Mouse (Mus musculus): ENCODE measurements around the gene Megf6. TPM values are rescaled to one million over a fixed set of nuclear protein-coding genes. Genes with fewer than 3 reads are reported as not detected.

The Megf6 gene
- polyA plus RNA-seq, 1 experiment from 2014 or later: 6.8 TPM

DNA sequence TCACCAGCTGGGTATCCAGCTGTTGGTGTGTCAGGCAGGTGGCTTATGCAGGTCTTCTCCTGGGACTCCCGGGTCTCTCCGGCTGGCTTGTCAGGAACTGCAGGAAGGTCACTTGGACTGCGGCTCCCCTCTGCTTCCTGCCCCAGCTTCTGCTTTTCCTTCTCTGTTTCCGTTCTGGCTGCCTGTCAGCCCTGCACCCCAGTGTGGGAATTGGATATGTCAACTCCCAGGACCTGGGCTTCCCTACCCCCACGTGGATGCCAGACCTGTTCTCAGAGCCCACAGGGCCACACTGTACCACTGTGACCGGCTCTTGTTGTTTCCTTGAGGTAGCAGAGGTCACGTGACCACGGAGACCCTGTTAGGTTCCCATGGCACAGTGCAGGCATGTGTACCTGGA, 18.4 kb downstream of the Megf6 start:
- no peak for ATAC-seq
- H3K27ac ChIP-seq: no peak overlapping the region

DNA sequence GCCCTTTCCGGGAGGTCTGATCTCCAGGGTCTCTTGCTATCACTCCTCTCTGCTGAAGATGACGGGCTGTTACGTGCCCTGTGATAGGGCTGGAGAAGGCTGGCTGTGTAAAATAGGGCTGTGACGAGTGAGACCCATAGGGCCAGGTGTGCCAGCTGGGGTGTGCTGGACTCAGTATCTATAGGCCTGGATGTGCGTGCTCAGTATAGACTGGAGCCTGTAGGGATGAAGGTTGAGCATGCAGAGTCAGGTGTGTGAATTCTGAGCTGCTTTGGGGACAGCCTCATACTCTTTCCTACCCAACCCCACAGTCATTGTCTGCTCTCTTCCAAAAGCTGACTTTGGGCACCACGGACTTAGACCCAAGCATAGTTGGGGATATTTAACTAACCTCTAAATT, 27.4 kb downstream of the Megf6 start:
- H3K36me3 ChIP-seq: no peaks in the 10 kb centered on the region
- ATAC-seq: peak; percentile 50; the same call in 1 of the 2 replicates
- H3K27ac ChIP-seq: peak overlapping the region; percentile 51; the same call in 1 of the 2 replicates
- 42% methylated on average over 6 of the region's 6 CpGs for WGBS
- H3K4me3 ChIP-seq (replicated peaks): no peak overlapping the region
- H3K9me3 ChIP-seq: no peaks in the 10 kb centered on the region
- no peak overlapping the region for H3K4me2 ChIP-seq (replicated peaks)
- no peaks in the 10 kb centered on the region for H3K27me3 ChIP-seq
- H3K4me1 ChIP-seq (replicated peaks): peaks cover 18% of the 10 kb centered on the region
- H3K9ac ChIP-seq (replicated peaks): no peak overlapping the region

More for the DNA sequence above, 18.4 kb downstream of the Megf6 start:
- Histone ChIP-seq H3K36me3 (no peaks in the 10 kb centered on the region), H3K4me3 (replicated peaks) (no peak overlapping the region), H3K27me3 (no peaks in the 10 kb centered on the region), H3K4me1 (replicated peaks) (no peaks in the 10 kb centered on the region), H3K9ac (replicated peaks) (no peak overlapping the region), H3K4me2 (replicated peaks) (no peak overlapping the region), H3K9me3 (no peaks in the 10 kb centered on the region)
- 84% methylated on average over 8 of the region's 8 CpGs for WGBS

DNA sequence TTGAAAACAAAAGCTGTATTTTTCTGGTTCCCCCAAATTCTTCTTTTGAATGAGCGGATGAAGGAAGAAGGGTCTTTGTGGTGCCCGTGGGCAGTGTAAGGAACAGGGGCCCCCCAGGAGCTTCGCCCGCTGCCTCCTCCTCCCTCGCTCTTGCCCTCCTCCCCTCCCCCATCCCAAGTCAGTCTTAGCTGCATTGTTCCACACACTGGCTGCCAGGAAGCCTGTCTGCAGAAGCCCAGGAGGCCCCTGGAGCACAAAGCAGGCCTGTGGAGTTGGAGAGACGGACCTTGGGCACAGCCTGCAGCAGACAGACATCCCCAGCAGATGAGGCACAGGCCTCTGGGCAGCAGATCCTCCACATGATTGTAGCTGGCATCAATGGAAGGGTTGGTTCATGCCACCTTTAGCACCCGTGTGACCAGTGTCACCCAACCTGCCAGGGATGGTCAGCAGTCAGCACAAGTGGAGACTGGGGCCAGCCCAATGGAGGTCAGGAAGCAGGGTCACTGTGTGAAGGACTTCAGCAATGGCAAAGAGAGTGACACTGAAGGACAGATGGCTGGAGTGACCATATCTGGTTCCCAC, 27.9 kb downstream of the Megf6 start:
- peak overlapping the region; percentile 32; the same call in 1 of the 2 replicates for H3K9ac ChIP-seq (replicated peaks)
- WGBS: 11% methylated on average over 7 of the region's 7 CpGs
- peak; percentile 48; the same call in 1 of the 2 replicates for ATAC-seq

DNA sequence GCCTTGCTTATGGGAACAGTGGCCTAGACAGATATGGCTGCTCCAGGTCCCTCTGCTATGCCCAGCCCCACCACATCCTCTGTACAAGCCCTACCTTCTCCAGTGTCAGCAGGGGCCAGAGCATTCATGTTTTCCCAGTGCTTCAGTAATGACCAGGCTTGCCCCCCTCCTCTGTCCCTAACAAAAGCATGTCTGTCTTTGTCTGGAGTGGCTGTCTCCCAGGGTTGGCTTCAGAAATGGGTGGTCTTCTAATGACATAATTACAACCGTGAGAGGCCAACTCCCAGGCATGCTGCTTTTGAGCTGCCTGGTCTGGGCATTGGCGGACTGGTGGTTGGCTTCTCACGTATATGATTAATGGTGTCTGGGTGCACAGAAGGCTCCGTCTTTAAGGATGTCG, 31.0 kb downstream of the Megf6 start:
- Histone ChIP-seq H3K4me3 (replicated peaks) (no peak overlapping the region), H3K4me2 (replicated peaks) (no peak overlapping the region), H3K27me3 (no peaks in the 10 kb centered on the region), H3K27ac (no peak overlapping the region), H3K36me3 (no peaks in the 10 kb centered on the region), H3K9me3 (no peaks in the 10 kb centered on the region), H3K9ac (replicated peaks) (no peak overlapping the region), H3K4me1 (replicated peaks) (peaks cover 18% of the 10 kb centered on the region)
- 69% methylated on average over 5 of the region's 5 CpGs for WGBS
- ATAC-seq: no peak

More for the DNA sequence above, 27.9 kb downstream of the Megf6 start:
- H3K36me3 ChIP-seq: no peaks in the 10 kb centered on the region
- H3K9me3 ChIP-seq: no peaks in the 10 kb centered on the region
- H3K4me2 ChIP-seq (replicated peaks): 0 out of 2 replicates have a peak overlapping the region, but pooled peaks have one; percentile 8
- H3K27me3 ChIP-seq: no peaks in the 10 kb centered on the region
- no peak overlapping the region for H3K4me3 ChIP-seq (replicated peaks)
- H3K27ac ChIP-seq: peak overlapping the region; percentile 51; the same call in 1 of the 2 replicates
- H3K4me1 ChIP-seq (replicated peaks): peaks cover 18% of the 10 kb centered on the region

DNA sequence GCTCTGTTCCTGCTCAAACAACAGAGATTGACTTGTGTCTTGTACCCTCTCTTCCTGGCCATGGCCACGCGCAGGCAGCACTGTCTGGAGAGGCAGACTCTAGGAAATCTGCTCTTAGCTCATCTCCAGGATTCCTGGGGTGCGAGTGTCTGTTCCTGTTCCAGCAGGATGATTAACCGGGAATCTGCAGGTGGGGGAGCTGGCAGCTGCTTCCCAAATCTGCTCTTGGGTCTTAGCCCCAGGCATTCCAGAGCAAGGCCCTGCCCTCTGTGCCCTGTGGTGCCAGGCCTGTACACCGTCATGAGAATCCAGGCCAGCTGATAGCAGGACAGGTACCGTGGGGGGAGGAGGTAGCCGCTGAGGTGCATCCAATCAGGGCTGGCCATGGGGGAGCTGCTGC, 34.0 kb downstream of the Megf6 start:
- no peak overlapping the region for H3K4me3 ChIP-seq (replicated peaks)
- ATAC-seq: no peak
- H3K9me3 ChIP-seq: no peaks in the 10 kb centered on the region
- H3K9ac ChIP-seq (replicated peaks): 0 out of 2 replicates have a peak overlapping the region, but pooled peaks have one; percentile 19
- no peak overlapping the region for H3K4me2 ChIP-seq (replicated peaks)
- no peak overlapping the region for H3K27ac ChIP-seq
- no peaks in the 10 kb centered on the region for H3K27me3 ChIP-seq
- no peaks in the 10 kb centered on the region for H3K4me1 ChIP-seq (replicated peaks)
- no peaks in the 10 kb centered on the region for H3K36me3 ChIP-seq
- 80% methylated on average over 7 of the region's 7 CpGs for WGBS

DNA sequence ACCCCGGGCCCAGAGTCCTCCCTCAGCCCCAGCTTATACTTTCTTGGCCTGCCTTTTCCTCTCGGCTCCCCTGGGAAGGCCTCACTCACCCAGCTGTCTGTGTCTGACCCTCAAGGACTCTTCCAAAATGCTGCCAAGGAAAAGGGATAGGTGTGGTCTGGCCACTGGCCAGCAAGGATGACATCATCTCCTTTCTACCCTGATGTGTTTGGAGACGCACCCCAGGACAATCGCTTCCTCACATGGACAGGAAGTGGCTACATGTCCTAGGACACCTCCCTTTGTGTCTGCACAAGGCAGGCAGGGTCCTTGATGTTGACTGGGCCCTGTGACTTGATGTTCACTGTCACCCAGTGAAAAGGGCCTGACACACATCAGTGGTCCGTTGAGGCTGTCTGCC, 34.9 kb downstream of the Megf6 start:
- 78% methylated on average over 5 of the region's 5 CpGs for WGBS
- Histone ChIP-seq H3K4me2 (replicated peaks) (no peak overlapping the region), H3K27ac (no peak overlapping the region), H3K4me1 (replicated peaks) (peaks cover 5% of the 10 kb centered on the region), H3K9ac (replicated peaks) (no peak overlapping the region), H3K36me3 (no peaks in the 10 kb centered on the region), H3K4me3 (replicated peaks) (no peak overlapping the region), H3K9me3 (no peaks in the 10 kb centered on the region), H3K27me3 (no peaks in the 10 kb centered on the region)
- no peak for ATAC-seq

DNA sequence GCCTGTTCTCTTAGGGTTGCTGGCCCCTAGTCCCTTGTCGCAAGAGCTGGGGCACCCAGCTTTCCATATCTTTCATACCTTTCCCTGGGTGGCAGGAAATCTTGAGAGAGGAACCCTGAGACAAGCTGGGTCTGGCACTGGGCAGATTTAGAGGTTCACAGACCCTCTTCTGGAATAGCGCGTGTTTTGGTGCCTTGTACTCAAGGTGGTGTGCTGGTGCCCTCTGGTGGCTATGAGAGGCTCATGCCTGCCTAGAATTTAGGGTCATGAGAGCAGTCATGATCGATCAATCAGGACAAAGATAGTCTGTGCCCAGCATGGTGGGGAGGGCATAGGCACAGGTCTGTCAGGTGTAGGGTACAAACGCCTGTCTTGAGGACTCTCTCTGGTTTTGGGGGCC, 36.7 kb downstream of the Megf6 start:
- H3K36me3 ChIP-seq: no peaks in the 10 kb centered on the region
- H3K4me3 ChIP-seq (replicated peaks): no peak overlapping the region
- H3K27ac ChIP-seq: no peak overlapping the region
- H3K9ac ChIP-seq (replicated peaks): no peak overlapping the region
- no peaks in the 10 kb centered on the region for H3K27me3 ChIP-seq
- peak; percentile 49 for ATAC-seq
- WGBS: 11% methylated on average over 5 of the region's 5 CpGs
- H3K4me2 ChIP-seq (replicated peaks): no peak overlapping the region
- no peaks in the 10 kb centered on the region for H3K9me3 ChIP-seq
- H3K4me1 ChIP-seq (replicated peaks): peaks cover 5% of the 10 kb centered on the region

DNA sequence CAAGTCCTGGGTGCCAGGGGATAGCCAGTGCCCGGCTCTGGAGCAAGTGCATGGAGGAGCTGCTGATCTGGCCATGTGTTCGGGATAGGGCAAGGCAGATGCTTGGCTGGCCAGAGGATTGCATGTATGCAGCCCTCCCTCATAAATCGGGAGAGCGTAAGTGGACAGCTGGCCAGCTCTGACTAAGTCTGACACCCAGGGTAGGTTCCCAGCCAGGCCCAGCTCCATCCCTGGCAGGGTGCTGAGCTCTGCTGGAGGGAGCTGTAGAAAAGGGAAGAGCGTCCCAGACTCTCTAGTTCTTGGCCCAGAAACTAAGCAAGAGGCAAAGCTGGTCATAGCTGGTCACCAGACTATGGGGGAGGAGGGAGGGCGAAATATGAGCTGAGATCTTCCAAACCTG, 38.5 kb downstream of the Megf6 start:
- peaks cover 5% of the 10 kb centered on the region for H3K4me1 ChIP-seq (replicated peaks)
- H3K9me3 ChIP-seq: no peaks in the 10 kb centered on the region
- no peaks in the 10 kb centered on the region for H3K27me3 ChIP-seq
- no peak for ATAC-seq
- 77% methylated on average over 6 of the region's 6 CpGs for WGBS
- H3K27ac ChIP-seq: no peak overlapping the region
- H3K36me3 ChIP-seq: no peaks in the 10 kb centered on the region
- H3K9ac ChIP-seq (replicated peaks): no peak overlapping the region
- H3K4me3 ChIP-seq (replicated peaks): no peak overlapping the region
- no peak overlapping the region for H3K4me2 ChIP-seq (replicated peaks)

DNA sequence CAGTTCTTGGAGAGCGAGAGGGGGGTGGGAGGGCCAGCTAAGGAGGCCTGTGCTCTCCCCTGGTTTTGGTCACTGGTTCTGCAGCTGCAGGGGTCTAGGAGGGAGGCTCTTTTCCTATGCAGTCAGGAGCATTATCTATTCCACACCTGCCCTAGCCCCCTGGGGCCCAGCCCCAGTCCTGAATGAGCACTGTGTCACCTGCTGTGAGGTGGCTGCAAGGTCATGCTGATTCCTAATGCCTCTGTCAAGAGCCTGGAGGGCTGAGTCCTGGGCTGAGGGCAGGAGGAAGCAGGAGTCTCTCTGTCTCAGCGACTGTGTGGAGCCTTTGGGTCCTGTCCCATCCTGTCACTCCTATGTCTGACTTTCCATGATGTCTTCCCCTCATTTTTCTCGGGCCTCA, 39.3 kb downstream of the Megf6 start:
- H3K36me3 ChIP-seq: no peaks in the 10 kb centered on the region
- H3K4me2 ChIP-seq (replicated peaks): no peak overlapping the region
- WGBS: 13% methylated on average over 3 of the region's 3 CpGs
- ATAC-seq: no peak
- peaks cover 5% of the 10 kb centered on the region for H3K4me1 ChIP-seq (replicated peaks)
- no peaks in the 10 kb centered on the region for H3K9me3 ChIP-seq
- no peaks in the 10 kb centered on the region for H3K27me3 ChIP-seq
- no peak overlapping the region for H3K27ac ChIP-seq
- no peak overlapping the region for H3K4me3 ChIP-seq (replicated peaks)
- H3K9ac ChIP-seq (replicated peaks): no peak overlapping the region

DNA sequence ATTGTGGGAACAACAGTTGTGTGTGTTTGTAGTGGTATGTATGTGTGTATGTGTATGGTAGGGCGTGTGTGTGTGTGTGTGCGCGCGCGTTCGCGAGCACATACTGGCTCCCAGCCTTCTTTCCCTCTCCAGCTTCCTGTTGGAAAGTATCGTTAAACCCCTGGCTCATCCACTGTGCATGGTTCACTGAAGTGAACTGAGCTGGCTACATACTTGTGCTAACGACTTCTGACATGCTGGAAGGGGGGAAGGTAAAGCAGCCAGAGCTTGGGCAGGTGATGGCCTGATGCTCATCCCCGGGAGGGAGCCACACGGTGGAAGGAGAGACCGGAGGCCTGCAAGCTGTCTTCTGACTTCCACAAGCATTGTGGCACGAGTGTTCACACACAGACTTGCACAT, 40.9 kb downstream of the Megf6 start:
- WGBS: 83% methylated on average over 13 of the region's 13 CpGs
- Histone ChIP-seq H3K27ac (no peak overlapping the region), H3K9me3 (no peaks in the 10 kb centered on the region), H3K4me1 (replicated peaks) (peaks cover 5% of the 10 kb centered on the region), H3K9ac (replicated peaks) (no peak overlapping the region), H3K27me3 (no peaks in the 10 kb centered on the region), H3K36me3 (no peaks in the 10 kb centered on the region), H3K4me3 (replicated peaks) (no peak overlapping the region), H3K4me2 (replicated peaks) (no peak overlapping the region)
- ATAC-seq: no peak

DNA sequence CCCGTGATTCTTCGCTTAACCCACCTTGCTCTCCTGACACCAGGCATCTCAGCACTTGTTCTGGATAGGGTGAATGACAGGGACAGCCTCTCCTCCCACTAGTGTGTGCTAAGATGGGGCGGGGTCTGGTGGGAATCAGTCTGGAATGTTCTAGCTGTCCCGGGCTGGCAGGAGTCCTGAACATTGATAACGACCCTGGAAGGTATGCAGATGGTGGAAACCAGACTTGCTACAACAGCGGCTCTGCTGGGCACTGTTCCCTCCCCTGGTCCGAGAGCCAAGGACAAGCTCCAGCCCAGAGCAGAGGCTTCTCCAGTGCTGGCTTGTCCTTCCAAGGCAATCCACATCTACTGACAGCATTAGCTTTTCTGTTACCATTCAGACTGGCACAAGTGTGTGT, 43.1 kb downstream of the Megf6 start:
- H3K4me1 ChIP-seq (replicated peaks): peaks cover 5% of the 10 kb centered on the region
- H3K9ac ChIP-seq (replicated peaks): no peak overlapping the region
- no peak overlapping the region for H3K27ac ChIP-seq
- no peak overlapping the region for H3K4me3 ChIP-seq (replicated peaks)
- H3K27me3 ChIP-seq: no peaks in the 10 kb centered on the region
- H3K9me3 ChIP-seq: no peaks in the 10 kb centered on the region
- ATAC-seq: no peak
- 78% methylated on average over 7 of the region's 7 CpGs for WGBS
- no peak overlapping the region for H3K4me2 ChIP-seq (replicated peaks)
- H3K36me3 ChIP-seq: no peaks in the 10 kb centered on the region

DNA sequence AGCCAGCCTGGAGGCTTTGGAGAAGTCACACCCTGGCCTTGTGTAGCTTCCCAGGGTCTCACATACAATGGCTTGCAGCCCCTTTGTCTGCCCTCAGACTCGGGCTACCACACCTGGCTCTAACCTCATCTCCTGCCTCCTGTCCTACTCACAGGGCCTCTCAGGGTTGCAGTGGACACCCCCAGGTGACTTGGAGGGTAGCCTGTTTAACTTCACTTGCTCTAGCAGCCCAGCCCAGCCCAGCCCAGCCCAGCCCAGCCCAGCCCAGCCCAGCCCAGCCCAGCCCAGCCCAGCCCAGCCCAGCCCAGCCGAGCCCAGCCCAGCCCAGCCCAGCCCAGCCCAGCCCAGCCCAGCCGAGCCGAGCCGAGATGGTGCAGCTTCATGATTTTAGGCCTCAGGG, 43.5 kb downstream of the Megf6 start:
- Histone ChIP-seq H3K4me3 (replicated peaks) (no peak overlapping the region), H3K36me3 (no peaks in the 10 kb centered on the region), H3K27me3 (no peaks in the 10 kb centered on the region), H3K9me3 (no peaks in the 10 kb centered on the region), H3K4me2 (replicated peaks) (no peak overlapping the region), H3K4me1 (replicated peaks) (peaks cover 5% of the 10 kb centered on the region), H3K27ac (no peak overlapping the region), H3K9ac (replicated peaks) (no peak overlapping the region)
- ATAC-seq: no peak
- WGBS: 13% methylated on average over 5 of the region's 5 CpGs
